Mouse (Mus musculus): ENCODE measurements at regions not wholly inside any gene's neighbourhood (a gene's known extent, or its start where the extent isn't known, plus 50 kb on each side); places are given as distances from the start of the nearest gene placed in this dataset.

DNA sequence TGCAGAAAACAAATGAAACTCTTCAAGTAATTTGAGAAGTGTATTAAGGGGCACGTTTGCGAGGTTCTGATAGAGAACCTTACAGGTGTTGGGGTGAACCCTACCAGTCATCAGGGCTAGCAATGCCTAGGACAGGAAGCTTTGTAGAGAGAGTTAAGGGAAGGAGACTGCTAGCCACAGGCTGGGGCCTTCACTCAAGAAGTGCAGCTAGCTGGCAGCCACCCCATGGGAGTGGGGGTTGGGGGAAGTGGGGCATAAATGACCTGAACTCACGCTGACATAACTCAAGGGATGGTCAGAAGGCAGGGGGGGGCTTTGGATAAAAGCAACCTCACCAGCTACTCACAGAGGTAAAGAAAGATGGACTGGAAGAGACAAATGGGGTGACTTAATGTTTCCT, 80.3 kb upstream of the Gm47985 start:
- Histone ChIP-seq H3K9ac (no peak overlapping the region), H3K9me3 (ENCODE audit: low read depth, low read length) (no peaks in the 10 kb centered on the region), H3K4me3 (ENCODE audit: low read depth, low read length) (no peak overlapping the region), H3K27ac (ENCODE audit: low read depth) (no peak overlapping the region), H3K4me1 (ENCODE audit: insufficient read depth) (peaks cover 4% of the 10 kb centered on the region; the same call in 1 of the 2 replicates), H3K4me2 (no peak overlapping the region), H3K36me3 (ENCODE audit: insufficient read depth) (no peaks in the 10 kb centered on the region), H3K27me3 (ENCODE audit: insufficient read depth, low read length) (no peaks in the 10 kb centered on the region)
- DNase-seq (no peak), ATAC-seq (ENCODE audit: insufficient read depth) (no peak)
- TF ChIP-seq CTCF (IDR thresholded peaks at IDR 0.05; ENCODE audit: low read depth): no peak
- 64% methylated on average over 3 of the region's 3 CpGs for WGBS

DNA sequence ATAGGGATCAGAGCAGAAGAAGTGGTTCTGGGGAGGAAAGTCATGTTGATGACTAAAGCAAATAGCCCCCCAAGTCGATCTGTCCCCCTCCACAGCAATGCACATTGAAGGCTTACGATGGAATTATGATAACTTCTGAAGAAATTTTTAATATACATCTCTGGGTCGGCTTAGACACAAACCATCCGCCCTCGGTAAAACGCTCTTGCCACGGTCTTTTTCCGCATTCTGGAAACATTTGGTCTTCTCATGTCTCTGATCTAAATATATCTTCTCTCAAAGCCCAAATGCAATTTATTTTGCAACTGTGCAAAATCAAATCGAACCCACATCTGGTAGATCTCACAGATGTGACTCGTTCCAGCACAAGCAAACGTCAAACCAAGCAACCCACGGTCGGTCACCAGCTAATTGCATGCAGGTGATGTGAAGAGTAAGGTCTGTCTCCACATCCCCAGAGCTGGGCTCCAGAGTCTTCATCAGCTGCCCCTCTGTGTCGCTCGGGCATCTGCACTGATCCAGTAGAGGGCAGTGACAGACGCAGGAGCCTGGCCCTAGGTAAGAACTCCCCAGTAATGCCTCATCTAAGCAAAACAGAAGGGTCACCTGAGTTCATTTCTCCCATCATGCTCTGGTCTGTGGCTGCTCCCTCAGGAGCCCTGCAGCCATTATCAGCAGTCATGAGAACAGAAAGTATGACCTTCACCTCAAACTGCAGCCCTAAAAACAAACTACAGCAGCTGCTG, 79.5 kb upstream of the Gm47985 start:
- H3K4me2 ChIP-seq: no peak overlapping the region
- no peaks in the 10 kb centered on the region for H3K27me3 ChIP-seq (ENCODE audit: insufficient read depth, low read length)
- H3K9me3 ChIP-seq (ENCODE audit: low read depth, low read length): no peaks in the 10 kb centered on the region
- no peak overlapping the region for H3K27ac ChIP-seq (ENCODE audit: low read depth)
- no peak for TF ChIP-seq CTCF (IDR thresholded peaks at IDR 0.05; ENCODE audit: low read depth)
- peaks cover 4% of the 10 kb centered on the region; the same call in 1 of the 2 replicates for H3K4me1 ChIP-seq (ENCODE audit: insufficient read depth)
- no peak overlapping the region for H3K9ac ChIP-seq
- no peak for DNase-seq
- WGBS: 58% methylated on average over 16 of the region's 16 CpGs
- ATAC-seq (ENCODE audit: insufficient read depth): no peak
- no peak overlapping the region for H3K4me3 ChIP-seq (ENCODE audit: low read depth, low read length)
- H3K36me3 ChIP-seq (ENCODE audit: insufficient read depth): no peaks in the 10 kb centered on the region

DNA sequence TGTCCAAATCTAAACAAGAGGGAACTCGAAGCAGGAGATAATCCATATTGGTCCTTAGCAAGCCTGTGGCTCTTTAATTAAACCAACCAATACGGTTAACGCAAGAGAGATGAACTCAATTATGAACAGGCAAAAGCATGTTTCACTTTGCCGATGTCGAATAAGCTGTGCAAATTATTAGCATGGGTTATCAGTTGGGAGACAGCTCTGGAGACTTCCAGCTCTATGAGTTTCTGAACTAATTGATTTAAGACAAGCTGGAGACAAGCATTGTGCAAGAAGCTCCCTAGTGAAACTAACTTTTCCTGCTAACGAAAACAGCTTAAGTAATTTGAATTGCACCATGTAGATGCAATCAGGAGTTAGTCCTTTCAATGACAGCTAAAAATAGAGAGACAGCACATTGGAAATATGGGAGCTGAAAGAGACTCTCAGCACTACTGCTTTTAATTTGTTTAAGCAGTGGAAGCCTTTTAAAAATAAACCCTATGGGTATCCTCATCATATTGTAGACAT, 78.8 kb upstream of the Gm47985 start:
- no peaks in the 10 kb centered on the region for H3K27me3 ChIP-seq (ENCODE audit: insufficient read depth, low read length)
- no peak overlapping the region for H3K4me2 ChIP-seq
- H3K4me3 ChIP-seq (ENCODE audit: low read depth, low read length): no peak overlapping the region
- no peak for TF ChIP-seq CTCF (IDR thresholded peaks at IDR 0.05; ENCODE audit: low read depth)
- no peaks in the 10 kb centered on the region for H3K9me3 ChIP-seq (ENCODE audit: low read depth, low read length)
- H3K4me1 ChIP-seq (ENCODE audit: insufficient read depth): peaks cover 4% of the 10 kb centered on the region; the same call in 1 of the 2 replicates
- no peaks in the 10 kb centered on the region for H3K36me3 ChIP-seq (ENCODE audit: insufficient read depth)
- H3K27ac ChIP-seq (ENCODE audit: low read depth): no peak overlapping the region
- ATAC-seq (ENCODE audit: insufficient read depth) (no peak), DNase-seq (no peak)
- no peak overlapping the region for H3K9ac ChIP-seq
- 46% methylated on average over 6 of the region's 6 CpGs for WGBS

DNA sequence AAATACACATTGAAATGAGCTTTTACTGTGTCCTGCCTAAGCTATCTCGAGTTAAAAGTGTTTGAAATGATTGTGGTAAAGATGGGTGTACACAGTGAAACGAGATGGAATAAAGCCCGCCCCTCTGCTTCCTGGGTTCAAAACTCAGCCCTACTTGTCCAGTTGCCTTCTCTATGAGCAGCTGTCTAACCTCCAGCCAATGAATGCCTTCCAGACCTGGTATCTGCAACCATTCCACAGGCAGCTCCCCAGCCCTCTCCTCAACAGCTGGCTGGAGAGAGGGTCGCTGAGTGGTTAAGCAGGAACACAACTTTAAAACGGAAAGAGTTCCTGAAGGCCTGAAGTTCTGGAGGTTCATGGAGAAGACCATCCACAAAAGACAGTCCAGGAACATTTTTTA, 78.0 kb upstream of the Gm47985 start:
- Histone ChIP-seq H3K27me3 (ENCODE audit: insufficient read depth, low read length) (no peaks in the 10 kb centered on the region), H3K4me3 (ENCODE audit: low read depth, low read length) (no peak overlapping the region), H3K36me3 (ENCODE audit: insufficient read depth) (no peaks in the 10 kb centered on the region), H3K4me1 (ENCODE audit: insufficient read depth) (peaks cover 4% of the 10 kb centered on the region; the same call in 1 of the 2 replicates), H3K27ac (ENCODE audit: low read depth) (no peak overlapping the region), H3K9me3 (ENCODE audit: low read depth, low read length) (no peaks in the 10 kb centered on the region), H3K9ac (no peak overlapping the region), H3K4me2 (no peak overlapping the region)
- TF ChIP-seq CTCF (IDR thresholded peaks at IDR 0.05; ENCODE audit: low read depth): no peak
- DNase-seq (no peak), ATAC-seq (ENCODE audit: insufficient read depth) (no peak)
- WGBS: 80% methylated on average over 5 of the region's 5 CpGs

DNA sequence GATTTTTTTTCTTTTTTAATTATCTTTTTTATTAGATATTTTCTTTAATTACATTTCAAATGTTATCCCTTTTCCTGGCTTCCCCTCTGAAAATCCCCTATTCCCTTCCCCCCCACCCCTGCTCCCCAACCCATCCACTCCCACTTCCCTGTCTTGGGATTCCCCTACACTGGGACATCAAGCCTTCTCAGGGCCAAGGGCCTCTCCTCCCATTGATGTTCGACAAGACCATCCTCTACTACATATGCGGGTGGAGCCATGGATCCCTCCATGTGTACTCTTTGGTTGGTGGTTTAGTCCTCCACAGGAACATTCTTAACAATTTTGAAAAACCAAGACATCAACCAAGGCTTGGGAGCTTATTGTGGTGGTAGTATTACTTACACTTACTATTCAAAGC, 77.5 kb upstream of the Gm47985 start:
- no peak overlapping the region for H3K4me2 ChIP-seq
- H3K9ac ChIP-seq: no peak overlapping the region
- no peaks in the 10 kb centered on the region for H3K36me3 ChIP-seq (ENCODE audit: insufficient read depth)
- no peak for TF ChIP-seq CTCF (IDR thresholded peaks at IDR 0.05; ENCODE audit: low read depth)
- peaks cover 4% of the 10 kb centered on the region; the same call in 1 of the 2 replicates for H3K4me1 ChIP-seq (ENCODE audit: insufficient read depth)
- H3K27ac ChIP-seq (ENCODE audit: low read depth): no peak overlapping the region
- no peaks in the 10 kb centered on the region for H3K27me3 ChIP-seq (ENCODE audit: insufficient read depth, low read length)
- WGBS: 94% methylated on average over 2 of the region's 2 CpGs
- H3K9me3 ChIP-seq (ENCODE audit: low read depth, low read length): no peaks in the 10 kb centered on the region
- ATAC-seq (ENCODE audit: insufficient read depth): no peak
- no peak overlapping the region for H3K4me3 ChIP-seq (ENCODE audit: low read depth, low read length)
- DNase-seq: no peak

DNA sequence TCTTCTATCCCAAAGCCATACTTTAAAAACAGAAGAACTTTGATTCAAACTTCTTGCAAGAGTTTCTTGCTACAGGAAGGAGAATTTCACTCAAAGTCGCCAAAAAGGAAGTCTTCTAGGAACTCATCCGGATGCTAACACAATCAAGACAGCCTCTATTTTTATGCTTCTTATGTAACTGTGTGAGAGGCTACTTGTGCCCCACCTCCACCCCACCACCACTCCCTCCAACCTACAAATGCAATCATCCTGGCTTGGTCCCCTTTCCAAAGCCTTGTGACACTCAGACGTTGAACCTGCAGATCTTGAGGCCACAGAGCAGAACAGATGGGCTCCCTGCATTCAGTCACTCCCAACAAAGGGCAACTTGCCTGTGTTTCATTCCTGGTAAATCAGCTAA, 77.1 kb upstream of the Gm47985 start:
- no peak overlapping the region for H3K9ac ChIP-seq
- H3K4me2 ChIP-seq: no peak overlapping the region
- no peak for ATAC-seq (ENCODE audit: insufficient read depth)
- TF ChIP-seq CTCF (IDR thresholded peaks at IDR 0.05; ENCODE audit: low read depth): no peak
- no peaks in the 10 kb centered on the region for H3K9me3 ChIP-seq (ENCODE audit: low read depth, low read length)
- 71% methylated on average over 3 of the region's 3 CpGs for WGBS
- no peak for DNase-seq
- H3K4me1 ChIP-seq (ENCODE audit: insufficient read depth): peaks cover 4% of the 10 kb centered on the region; the same call in 1 of the 2 replicates
- no peak overlapping the region for H3K4me3 ChIP-seq (ENCODE audit: low read depth, low read length)
- H3K36me3 ChIP-seq (ENCODE audit: insufficient read depth): no peaks in the 10 kb centered on the region
- H3K27ac ChIP-seq (ENCODE audit: low read depth): no peak overlapping the region
- H3K27me3 ChIP-seq (ENCODE audit: insufficient read depth, low read length): no peaks in the 10 kb centered on the region

DNA sequence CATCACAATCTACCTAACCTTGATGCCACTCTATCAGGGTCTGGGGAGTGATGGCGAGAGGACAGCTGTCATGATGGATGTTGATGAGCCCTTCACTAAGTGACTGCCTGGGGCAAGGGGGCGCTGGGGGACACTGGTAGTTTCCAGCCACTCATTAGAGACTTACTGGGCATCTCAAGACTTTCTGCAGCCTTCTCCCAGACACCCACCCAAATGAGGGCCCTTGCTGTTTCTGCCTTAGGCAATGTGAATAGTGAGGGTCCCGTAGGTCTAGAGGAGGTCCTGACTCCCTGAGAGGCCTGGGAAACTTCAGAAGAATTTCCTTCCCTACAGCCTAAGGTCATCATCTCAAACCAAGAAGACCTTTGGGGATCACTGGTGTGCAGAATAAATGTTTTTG, 74.9 kb upstream of the Gm47985 start:
- 67% methylated on average over 3 of the region's 3 CpGs for WGBS
- DNase-seq (no peak), ATAC-seq (ENCODE audit: insufficient read depth) (no peak)
- Histone ChIP-seq H3K4me1 (ENCODE audit: insufficient read depth) (peaks cover 4% of the 10 kb centered on the region; the same call in 1 of the 2 replicates), H3K9me3 (ENCODE audit: low read depth, low read length) (no peaks in the 10 kb centered on the region), H3K4me2 (no peak overlapping the region), H3K9ac (no peak overlapping the region), H3K27ac (ENCODE audit: low read depth) (no peak overlapping the region), H3K4me3 (ENCODE audit: low read depth, low read length) (no peak overlapping the region), H3K27me3 (ENCODE audit: insufficient read depth, low read length) (no peaks in the 10 kb centered on the region), H3K36me3 (ENCODE audit: insufficient read depth) (no peaks in the 10 kb centered on the region)
- TF ChIP-seq CTCF (IDR thresholded peaks at IDR 0.05; ENCODE audit: low read depth): no peak
